ENCODE assay signal across 22 mouse cellular contexts in the genomic region with DNA sequence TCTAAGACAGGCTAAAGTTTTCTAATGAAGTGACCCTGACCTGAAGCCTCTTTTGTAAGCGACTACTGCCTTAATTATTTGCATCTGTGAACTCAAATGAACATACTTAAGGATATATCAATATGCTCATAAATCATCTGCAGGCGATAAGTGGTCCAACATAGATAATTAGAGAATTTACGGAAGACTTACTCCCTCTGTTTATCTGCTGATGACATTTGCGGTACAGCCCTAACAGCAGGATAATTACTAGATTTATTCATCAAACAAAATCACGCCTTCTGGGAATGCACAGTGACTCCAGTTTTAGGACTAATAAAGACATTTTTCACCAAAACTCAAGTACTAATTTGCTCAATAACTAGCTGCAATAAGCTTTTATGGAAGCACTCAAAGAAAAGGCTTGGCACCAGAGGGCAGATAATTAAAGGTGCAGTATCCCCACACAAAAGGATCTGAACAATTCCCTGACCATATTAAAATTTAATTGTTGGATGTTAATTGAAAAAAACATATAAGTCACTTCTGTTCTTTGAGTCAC.
DNase-seq lines count a peak whose midpoint lies in the region; ATAC-seq and TF ChIP-seq lines count a peak whose summit lies in the region.
"Had no signal": no experiment of that assay in that cellular context is flagged by ENCODE, and none has a peak within 500 bp of the region (broad histone marks: within the 10 kb centered on the region; RNA-seq: fewer than 3 reads in every experiment).

No protein-coding gene starts in this region.

- intact Hi-C loops in heart, postnatal 14 days (cut with DNase I): no loop called here

- H3K9me3 ChIP-seq in forebrain, embryonic 12.5 days: no peaks in the 10 kb centered on the region
- no peaks in the 10 kb centered on the region for H3K9me3 ChIP-seq in forebrain, postnatal 0 days (ENCODE audit: low read length)
- H3K9me3 ChIP-seq in neural tube, embryonic 13.5 days: no peaks in the 10 kb centered on the region
- no peaks in the 10 kb centered on the region for H3K9me3 ChIP-seq in hindbrain, embryonic 13.5 days
- no peaks in the 10 kb centered on the region for H3K9me3 ChIP-seq in heart, embryonic 11.5 days (replicated peaks; ENCODE audit: control insufficient read depth, low read length)
- H3K9me3 ChIP-seq: embryonic facial prominence, embryonic 13.5 days; heart, embryonic 10.5 days; limb, embryonic 15.5 days; liver, embryonic 15.5 days; neural tube, embryonic 12.5 days had no signal

- no peak overlapping the region for H3K4me3 ChIP-seq in forebrain, embryonic 12.5 days (replicated peaks)
- H3K4me3 ChIP-seq in forebrain, postnatal 0 days (ENCODE audit: low read depth, low read length): no peak overlapping the region
- no peak overlapping the region for H3K4me3 ChIP-seq in neural tube, embryonic 13.5 days
- no peak overlapping the region for H3K4me3 ChIP-seq in hindbrain, embryonic 13.5 days
- H3K4me3 ChIP-seq in heart, embryonic 11.5 days (ENCODE audit: low read depth, low read length): no peak overlapping the region
- H3K4me3 ChIP-seq: embryonic facial prominence, embryonic 13.5 days; heart, embryonic 10.5 days; limb, embryonic 15.5 days; liver, embryonic 15.5 days; neural tube, embryonic 12.5 days had no signal

- H3K4me1 ChIP-seq in forebrain, embryonic 12.5 days: no peaks in the 10 kb centered on the region
- no peaks in the 10 kb centered on the region for H3K4me1 ChIP-seq in forebrain, postnatal 0 days (ENCODE audit: insufficient read depth)
- H3K4me1 ChIP-seq in neural tube, embryonic 13.5 days (replicated peaks): 0 out of 2 replicates have a peak, but pooled peaks cover 5% of the 10 kb centered on the region
- no peaks in the 10 kb centered on the region for H3K4me1 ChIP-seq in hindbrain, embryonic 13.5 days (replicated peaks)
- H3K4me1 ChIP-seq in heart, embryonic 11.5 days (ENCODE audit: control insufficient read depth, insufficient read depth, low read length): no peaks in the 10 kb centered on the region
- H3K4me1 ChIP-seq: embryonic facial prominence, embryonic 13.5 days; heart, embryonic 10.5 days; limb, embryonic 15.5 days; liver, embryonic 15.5 days; neural tube, embryonic 12.5 days had no signal

- WGBS in forebrain, embryonic 12.5 days: 32% methylated on average over 5 of the region's 5 CpGs
- WGBS in forebrain, postnatal 0 days: 11% methylated on average over 5 of the region's 5 CpGs
- 29% methylated on average over 5 of the region's 5 CpGs for WGBS in neural tube, embryonic 13.5 days
- 46% methylated on average over 5 of the region's 5 CpGs for WGBS in hindbrain, embryonic 13.5 days
- 67% methylated on average over 5 of the region's 5 CpGs for WGBS in heart, embryonic 11.5 days (ENCODE audit: insufficient replicate concordance)

- DNase-seq in forebrain, postnatal 0 days: no peak
- no peak for DNase-seq in neural tube, embryonic 10.5 days (ENCODE audit: extremely low spot score, low spot score)
- peak; percentile 0 for DNase-seq in telencephalon, adult 2 months (ENCODE audit: low read depth, low spot score)
- DNase-seq in heart, postnatal 14 days: no peak
- DNase-seq: adrenal gland, postnatal 25 days; cerebellum, adult 2 months; cerebellum, postnatal 36 days; gastrocnemius, postnatal 36 days; heart, postnatal 10 days; kidney, adult 8-10 months; kidney, postnatal 14 days had no signal

- no peaks in the 10 kb centered on the region for H3K27me3 ChIP-seq in forebrain, embryonic 12.5 days
- no peaks in the 10 kb centered on the region for H3K27me3 ChIP-seq in forebrain, postnatal 0 days (ENCODE audit: insufficient read depth, low read length)
- no peaks in the 10 kb centered on the region for H3K27me3 ChIP-seq in neural tube, embryonic 13.5 days
- H3K27me3 ChIP-seq in hindbrain, embryonic 13.5 days: no peaks in the 10 kb centered on the region
- H3K27me3 ChIP-seq in heart, embryonic 11.5 days (ENCODE audit: control insufficient read depth, insufficient read depth, low read length): no peaks in the 10 kb centered on the region
- H3K27me3 ChIP-seq: CH12.LX; embryonic facial prominence, embryonic 13.5 days; limb, embryonic 15.5 days; liver, embryonic 15.5 days; neural tube, embryonic 12.5 days had no signal

- H3K27ac ChIP-seq in forebrain, embryonic 12.5 days: no peak overlapping the region
- H3K27ac ChIP-seq in forebrain, postnatal 0 days (ENCODE audit: low read depth, low read length): no peak overlapping the region
- no peak overlapping the region for H3K27ac ChIP-seq in neural tube, embryonic 13.5 days (replicated peaks)
- no peak overlapping the region for H3K27ac ChIP-seq in hindbrain, embryonic 13.5 days
- H3K27ac ChIP-seq in heart, embryonic 11.5 days (ENCODE audit: low read depth, low read length): no peak overlapping the region
- H3K27ac ChIP-seq: embryonic facial prominence, embryonic 13.5 days; heart, embryonic 10.5 days; limb, embryonic 15.5 days; liver, embryonic 15.5 days; neural tube, embryonic 12.5 days had no signal

- peak; percentile 66; the same call in 1 of the 2 replicates for ATAC-seq in forebrain, embryonic 12.5 days (ENCODE audit: low FRiP score)
- ATAC-seq in forebrain, postnatal 0 days: no peak
- peak; percentile 47; the same call in 1 of the 2 replicates for ATAC-seq in neural tube, embryonic 13.5 days (ENCODE audit: low read depth)
- peak; percentile 54; the same call in 1 of the 2 replicates for ATAC-seq in hindbrain, embryonic 13.5 days (ENCODE audit: low FRiP score)
- ATAC-seq in heart, embryonic 11.5 days (replicated peaks; ENCODE audit: insufficient number of reproducible peaks, low FRiP score, low TSS enrichment): no peak
- ATAC-seq: lung, postnatal 0 days had no signal

- TF ChIP-seq CTCF in forebrain, postnatal 0 days (IDR thresholded peaks at IDR 0.05; ENCODE audit: low read depth): no peak

- no peaks in the 10 kb centered on the region for H3K36me3 ChIP-seq in forebrain, embryonic 12.5 days (replicated peaks)
- no peaks in the 10 kb centered on the region for H3K36me3 ChIP-seq in forebrain, postnatal 0 days (ENCODE audit: insufficient read depth)
- no peaks in the 10 kb centered on the region for H3K36me3 ChIP-seq in neural tube, embryonic 13.5 days
- no peaks in the 10 kb centered on the region for H3K36me3 ChIP-seq in hindbrain, embryonic 13.5 days
- H3K36me3 ChIP-seq in heart, embryonic 11.5 days (ENCODE audit: control insufficient read depth, insufficient read depth, low read length): no peaks in the 10 kb centered on the region
- H3K36me3 ChIP-seq: embryonic facial prominence, embryonic 13.5 days; heart, embryonic 10.5 days; limb, embryonic 15.5 days; liver, embryonic 15.5 days; neural tube, embryonic 12.5 days had no signal

- H3K4me2 ChIP-seq in forebrain, embryonic 12.5 days: no peak overlapping the region
- no peak overlapping the region for H3K4me2 ChIP-seq in forebrain, postnatal 0 days (ENCODE audit: low read depth)
- no peak overlapping the region for H3K4me2 ChIP-seq in neural tube, embryonic 13.5 days
- no peak overlapping the region for H3K4me2 ChIP-seq in hindbrain, embryonic 13.5 days
- no peak overlapping the region for H3K4me2 ChIP-seq in heart, embryonic 11.5 days
- H3K4me2 ChIP-seq: embryonic facial prominence, embryonic 13.5 days; limb, embryonic 15.5 days; liver, embryonic 15.5 days; neural tube, embryonic 12.5 days had no signal

- no peak overlapping the region for H3K9ac ChIP-seq in forebrain, embryonic 12.5 days
- no peak overlapping the region for H3K9ac ChIP-seq in forebrain, postnatal 0 days
- no peak overlapping the region for H3K9ac ChIP-seq in neural tube, embryonic 13.5 days
- no peak overlapping the region for H3K9ac ChIP-seq in hindbrain, embryonic 13.5 days
- H3K9ac ChIP-seq in heart, embryonic 11.5 days (ENCODE audit: low read depth, low read length): no peak overlapping the region
- H3K9ac ChIP-seq: embryonic facial prominence, embryonic 13.5 days; limb, embryonic 15.5 days; liver, embryonic 15.5 days; neural tube, embryonic 12.5 days had no signal

Comparison
In these comparisons a context has a peak if more than half of its experiments do, and no peak if none do; other contexts are left out.
1. ATAC-seq: peak in forebrain, embryonic 12.5 days (single experiment), neural tube, embryonic 13.5 days (single experiment) and hindbrain, embryonic 13.5 days (single experiment); none in forebrain, postnatal 0 days (single experiment) and heart, embryonic 11.5 days (single experiment).